Mouse (Mus musculus) megakaryocyte, embryonic 14.5 days (primary cell): Measurements from ENCODE around the gene Ust.

Source experiments
- FLI1 ChIP-seq: IDR thresholded peaks from 2 replicates; pipeline ENCODE4 v1.6.1; 2012; ENCODE audit warnings: low read length, inconsistent platforms, mixed read lengths
- GATA1 ChIP-seq: IDR thresholded peaks from 3 replicates; pipeline ENCODE4 v1.6.1; 2012; ENCODE audit warnings: mixed read lengths, low read length, inconsistent platforms, borderline replicate concordance

- TF ChIP-seq GATA1: no peak
- TF ChIP-seq FLI1: no peak
Observed at GRCm38 (mm10) chr10:8189331-8189981, 329.2 kb downstream of the Ust start.
